ENCODE assay signal across 31 mouse cellular contexts in genomic region chr10:63899891-63900290, GRCm38 (mm10). TPM values are rescaled to one million over a fixed set of nuclear protein-coding genes. Genes with fewer than 3 reads are reported as not detected.
DNase-seq lines count a peak whose midpoint lies in the region; ATAC-seq and TF ChIP-seq lines count a peak whose summit lies in the region.
"Had no signal": no experiment of that assay in that cellular context is flagged by ENCODE, and none has a peak within 500 bp of the region (broad histone marks: within the 10 kb centered on the region; RNA-seq: fewer than 3 reads in every experiment).

No protein-coding gene starts in this region.

- no peak for TF ChIP-seq EP300 in liver, postnatal 0 days (IDR thresholded peaks at IDR 0.05; ENCODE audit: low read depth)

- TF ChIP-seq POLR2A in brain, embryonic 14.5 days (IDR thresholded peaks at IDR 0.05; ENCODE audit: borderline replicate concordance, extremely low read depth, insufficient read depth, insufficient read length, poor library complexity, severe bottlenecking), result no peak

- H3K4me2 ChIP-seq in liver, postnatal 0 days (ENCODE audit: low read depth, low read length), result no peak overlapping the region
- H3K4me2 ChIP-seq: embryonic facial prominence, embryonic 12.5 days; embryonic facial prominence, embryonic 15.5 days; forebrain, embryonic 15.5 days; heart, embryonic 11.5 days; hindbrain, embryonic 12.5 days; hindbrain, embryonic 15.5 days had no signal

- TF ChIP-seq CTCF in brain, embryonic 14.5 days (IDR thresholded peaks at IDR 0.05; ENCODE audit: borderline replicate concordance, extremely low read depth, insufficient read depth, insufficient read length), result no peak
- no peak for TF ChIP-seq CTCF in liver, postnatal 0 days (IDR thresholded peaks at IDR 0.05; ENCODE audit: low read depth)

- no peak for ATAC-seq in liver, postnatal 0 days
- ATAC-seq: forebrain, embryonic 15.5 days; intestine, postnatal 0 days; Patski had no signal

- peak; percentile 5 for DNase-seq in cerebellum, adult 11-12 months
- DNase-seq in cerebellum, postnatal 25 days, result no peak
- DNase-seq in cerebellum, postnatal 10 days, result peak; percentile 27 to 33
- DNase-seq in cerebellum, adult 8-10 months, result no peak
- peak; percentile 37 for DNase-seq in brain, embryonic 14.5 days (ENCODE audit: low read depth)
- DNase-seq in liver, postnatal 0 days, result no peak
- no peak for DNase-seq in gastrocnemius, postnatal 4 days (ENCODE audit: low spot score in 2 of 2)
- DNase-seq: adrenal gland, postnatal 10 days; adrenal gland, postnatal 36 days; B cell, adult 2 months; gastrocnemius, postnatal 10 days; gastrocnemius, postnatal 36 days; heart, adult 11 months; kidney, adult 2 months had no signal

- no peak overlapping the region for H3K9ac ChIP-seq in liver, postnatal 0 days (replicated peaks)
- H3K9ac ChIP-seq: embryonic facial prominence, embryonic 12.5 days; embryonic facial prominence, embryonic 15.5 days; forebrain, embryonic 15.5 days; hindbrain, embryonic 12.5 days; hindbrain, embryonic 15.5 days had no signal

- no peak overlapping the region for H3K27ac ChIP-seq in liver, postnatal 0 days (ENCODE audit: low read depth)
- H3K27ac ChIP-seq: embryonic facial prominence, embryonic 12.5 days; embryonic facial prominence, embryonic 15.5 days; forebrain, embryonic 15.5 days; hindbrain, embryonic 12.5 days; hindbrain, embryonic 15.5 days had no signal

- H3K4me3 ChIP-seq in liver, postnatal 0 days (ENCODE audit: low read depth, low read length), result no peak overlapping the region
- H3K4me3 ChIP-seq: embryonic facial prominence, embryonic 12.5 days; embryonic facial prominence, embryonic 15.5 days; forebrain, embryonic 15.5 days; hindbrain, embryonic 12.5 days; hindbrain, embryonic 15.5 days had no signal

- no peaks in the 10 kb centered on the region for H3K4me1 ChIP-seq in liver, postnatal 0 days (ENCODE audit: insufficient read depth)
- H3K4me1 ChIP-seq: embryonic facial prominence, embryonic 12.5 days; embryonic facial prominence, embryonic 15.5 days; forebrain, embryonic 15.5 days; hindbrain, embryonic 12.5 days; hindbrain, embryonic 15.5 days had no signal

- H3K36me3 ChIP-seq in liver, postnatal 0 days (replicated peaks; ENCODE audit: insufficient read depth, low read length), result no peaks in the 10 kb centered on the region
- H3K36me3 ChIP-seq: embryonic facial prominence, embryonic 12.5 days; embryonic facial prominence, embryonic 15.5 days; forebrain, embryonic 15.5 days; G1E; hindbrain, embryonic 12.5 days; hindbrain, embryonic 15.5 days had no signal

- no peaks in the 10 kb centered on the region for H3K9me3 ChIP-seq in liver, postnatal 0 days (ENCODE audit: low read length)
- H3K9me3 ChIP-seq: embryonic facial prominence, embryonic 15.5 days; forebrain, embryonic 15.5 days; hindbrain, embryonic 12.5 days; hindbrain, embryonic 15.5 days had no signal

- no peaks in the 10 kb centered on the region for H3K27me3 ChIP-seq in liver, postnatal 0 days (ENCODE audit: insufficient read depth, low read length)
- H3K27me3 ChIP-seq: CH12.LX; embryonic facial prominence, embryonic 12.5 days; embryonic facial prominence, embryonic 15.5 days; forebrain, embryonic 15.5 days; hindbrain, embryonic 12.5 days; hindbrain, embryonic 15.5 days; Patski had no signal

RNA-seq across cellular contexts. Expression of gene Gm10118, which starts 27.3 kb away (rescaled TPM):
- polyA plus RNA-seq in brain, embryonic 14.5 days (2012; rRNA removed), result 0.39 and 1.4 TPM in 2 replicates
- polyA plus RNA-seq in liver, postnatal 0 days (2015; fragmentation: Nextera tagmentation; extraction: Ambion mirVana), result not detected in 2 replicates
- not detected for total RNA-seq in gastrocnemius, postnatal 4 days (2021)
- total RNA-seq: adrenal gland, adult 18-20 months; adrenal gland, postnatal 10 days; adrenal gland, postnatal 36 days; CH12.LX; common myeloid progenitor, adult 5-6 weeks; gastrocnemius, adult 18-20 months; gastrocnemius, postnatal 10 days; gastrocnemius, postnatal 36 days; heart, adult 8-10 months; heart, postnatal 25 days; hematopoietic stem cell, adult 5-6 weeks had no signal
- polyA plus RNA-seq: embryonic facial prominence, embryonic 12.5 days; forebrain, embryonic 11.5 days; G1E; kidney, adult 2 months; Patski had no signal

Comparison
In these comparisons a context has a peak if more than half of its experiments do, and no peak if none do; other contexts are left out.
1. DNase-seq: peak in cerebellum, adult 11-12 months (single experiment), cerebellum, postnatal 10 days (2 of 2) and brain, embryonic 14.5 days (single experiment); none in cerebellum, postnatal 25 days (0 of 2), cerebellum, adult 8-10 months (single experiment), liver, postnatal 0 days (single experiment) and gastrocnemius, postnatal 4 days (0 of 2).